Mouse (Mus musculus) myocyte (in vitro differentiated cells): ENCODE measurements around the gene Grin1. TPM values are rescaled to one million over a fixed set of nuclear protein-coding genes. Genes with fewer than 3 reads are reported as not detected.

Experiments
- H3K27me3 ChIP-seq: one replicate; pipeline ENCODE4 v1.6.1; 2011; ENCODE audit not compliant: control insufficient read depth, insufficient read depth, insufficient read length
- H3K36me3 ChIP-seq: one replicate; pipeline ENCODE4 v1.6.1; 2011; ENCODE audit not compliant: control insufficient read depth, insufficient read depth
- H3K4me2 ChIP-seq: one replicate; pipeline ENCODE4 v1.6.1; 2011; ENCODE audit warnings: low read depth, control low read depth
- H3K4me3 ChIP-seq: one replicate; pipeline ENCODE4 v1.5.1; 2011; ENCODE audit warnings: mild to moderate bottlenecking, control low read depth, moderate library complexity
- H3K79me2 ChIP-seq: one replicate; pipeline ENCODE4 v1.6.1; 2011; ENCODE audit not compliant: control insufficient read depth, insufficient read depth
- H3ac ChIP-seq: one replicate; pipeline ENCODE4 v1.6.1; 2011; ENCODE audit not compliant: control insufficient read depth, insufficient read length
- CEBPB ChIP-seq: IDR thresholded peaks from 2 replicates; pipeline ENCODE4 v1.6.1; 2011; ENCODE audit warnings: mild to moderate bottlenecking, moderate library complexity; ENCODE audit not compliant: poor library complexity, insufficient read depth, severe bottlenecking
- E2F4 ChIP-seq: IDR thresholded peaks from one replicate; pipeline ENCODE4 v1.6.1; 2011; ENCODE audit warnings: mild to moderate bottlenecking, control low read depth, moderate library complexity; ENCODE audit not compliant: insufficient read depth
- MAX ChIP-seq: IDR thresholded peaks from one replicate; pipeline ENCODE4 v1.6.1; 2011; ENCODE audit warnings: low read depth, mild to moderate bottlenecking, control low read depth
- MYOD1 ChIP-seq, 3 experiments: IDR thresholded peaks; one replicate each; pipeline ENCODE4 v1.6.1; 2011; ENCODE audit warnings: control low read depth in 2 of 3, low read depth in 2 of 3, mild to moderate bottlenecking in 2 of 3, moderate library complexity in 1 of 3; ENCODE audit not compliant: insufficient read length in 2 of 3, control insufficient read depth in 1 of 3
- MYOG ChIP-seq, 3 experiments: IDR thresholded peaks; one replicate each; pipeline ENCODE4 v1.6.1; 2011; ENCODE audit warnings: control low read depth in 2 of 3, low read depth in 2 of 3, mild to moderate bottlenecking in 2 of 3; ENCODE audit not compliant: insufficient read length in 2 of 3, control insufficient read depth in 1 of 3, insufficient read depth in 1 of 3
- POLR2A ChIP-seq: IDR thresholded peaks from one replicate; pipeline ENCODE4 v1.6.1; 2011; ENCODE audit warnings: low read depth, mild to moderate bottlenecking, control low read depth, moderate library complexity; ENCODE audit not compliant: insufficient read length
- POLR2AphosphoS2 ChIP-seq: IDR thresholded peaks from one replicate; pipeline ENCODE4 v1.6.1; 2011; ENCODE audit warnings: low read depth, control low read depth; ENCODE audit not compliant: insufficient read length
- REST ChIP-seq: IDR thresholded peaks from one replicate; pipeline ENCODE4 v1.6.1; 2011; ENCODE audit warnings: mild to moderate bottlenecking, control low read depth, moderate library complexity; ENCODE audit not compliant: insufficient read depth, insufficient read length
- SRF ChIP-seq: IDR thresholded peaks from one replicate; pipeline ENCODE4 v1.6.1; 2011; ENCODE audit warnings: low read depth; ENCODE audit not compliant: control insufficient read depth, insufficient read length
- TCF12 ChIP-seq: IDR thresholded peaks from one replicate; pipeline ENCODE4 v1.6.1; 2011; ENCODE audit warnings: mild to moderate bottlenecking, control low read depth; ENCODE audit not compliant: poor library complexity, insufficient read depth, severe bottlenecking
- TCF3 ChIP-seq: IDR thresholded peaks from one replicate; pipeline ENCODE4 v1.6.1; 2011; ENCODE audit warnings: low read depth, control low read depth; ENCODE audit not compliant: insufficient read length
- USF1 ChIP-seq: IDR thresholded peaks from one replicate; pipeline ENCODE4 v1.6.1; 2011; ENCODE audit warnings: low read depth, mild to moderate bottlenecking, control low read depth, moderate library complexity
- polyA plus RNA-seq: library from polyadenylated mRNA; unstranded; fragments of >200 nt; fragmentation: generic; extraction: Trizol; gene quantifications from one replicate; pipeline ENCODE4 v1.2.1, GENCODE M21; 2012; ENCODE audit warnings: missing spikeins

The Grin1 gene
- polyA plus RNA-seq, 1 experiment: 0.12 TPM

DNA sequence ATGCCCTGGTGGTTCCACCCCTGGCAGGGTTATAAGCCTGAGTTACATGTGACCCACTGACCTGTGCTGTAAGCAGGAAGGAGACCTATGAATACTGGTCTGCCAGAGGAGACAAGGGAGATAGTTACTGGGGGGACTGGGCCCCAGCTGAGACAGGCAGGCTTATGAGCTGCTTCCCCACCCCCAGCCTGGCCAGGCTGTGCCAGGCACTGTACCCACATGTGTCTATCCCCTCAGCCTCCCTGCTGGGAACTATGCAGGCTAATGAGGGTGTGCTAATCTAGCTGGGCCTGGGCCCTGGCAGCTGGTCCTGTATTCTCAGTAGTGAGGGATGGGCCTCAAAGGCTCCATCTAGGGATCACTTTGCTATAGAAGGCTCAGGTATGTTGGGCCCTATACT is 51.7 kb downstream of the Grin1 start:
- Histone ChIP-seq H3K36me3 (no peaks in the 10 kb centered on the region), H3K4me3 (peak overlapping the region; percentile 28), H3K79me2 (peaks cover 18% of the 10 kb centered on the region), H3ac (no peak overlapping the region), H3K4me2 (peak overlapping the region; percentile 21), H3K27me3 (no peaks in the 10 kb centered on the region)
- no peak for TF ChIP-seq SRF
- peak in 1 of 3 experiments; percentile 42 for TF ChIP-seq MYOD1 (IDR thresholded peaks at IDR 0.05; ENCODE audit: control insufficient read depth in 1 of 3, insufficient read length in 2 of 3, low read depth in 2 of 3)
- peak in 1 of 3 experiments; percentile 60 for TF ChIP-seq MYOG (IDR thresholded peaks at IDR 0.05; ENCODE audit: control insufficient read depth in 1 of 3, insufficient read depth in 1 of 3, insufficient read length in 2 of 3, low read depth in 2 of 3)
- TF ChIP-seq REST: no peak
- TF ChIP-seq E2F4: no peak

- H3K36me3 ChIP-seq: no peaks in the 10 kb centered on the region
- no peak overlapping the region for H3ac ChIP-seq
- no peaks in the 10 kb centered on the region for H3K27me3 ChIP-seq
- no peak for TF ChIP-seq CEBPB
- no peak for TF ChIP-seq TCF12
- no peak for TF ChIP-seq TCF3
- no peak for TF ChIP-seq SRF
- TF ChIP-seq MAX: no peak
- no peak for TF ChIP-seq USF1
- TF ChIP-seq MYOD1 (IDR thresholded peaks at IDR 0.05; ENCODE audit: control insufficient read depth in 1 of 3, insufficient read length in 2 of 3, low read depth in 2 of 3): peak in 1 of 3 experiments; percentile 26
- TF ChIP-seq E2F4: no peak
- H3K4me3 ChIP-seq: peak overlapping the region; percentile 28
- peaks cover 16% of the 10 kb centered on the region for H3K79me2 ChIP-seq
- H3K4me2 ChIP-seq: peak overlapping the region; percentile 77
Measured at GRCm38 (mm10) chr2:25266720-25267119, 52.3 kb downstream of the Grin1 start.

DNA sequence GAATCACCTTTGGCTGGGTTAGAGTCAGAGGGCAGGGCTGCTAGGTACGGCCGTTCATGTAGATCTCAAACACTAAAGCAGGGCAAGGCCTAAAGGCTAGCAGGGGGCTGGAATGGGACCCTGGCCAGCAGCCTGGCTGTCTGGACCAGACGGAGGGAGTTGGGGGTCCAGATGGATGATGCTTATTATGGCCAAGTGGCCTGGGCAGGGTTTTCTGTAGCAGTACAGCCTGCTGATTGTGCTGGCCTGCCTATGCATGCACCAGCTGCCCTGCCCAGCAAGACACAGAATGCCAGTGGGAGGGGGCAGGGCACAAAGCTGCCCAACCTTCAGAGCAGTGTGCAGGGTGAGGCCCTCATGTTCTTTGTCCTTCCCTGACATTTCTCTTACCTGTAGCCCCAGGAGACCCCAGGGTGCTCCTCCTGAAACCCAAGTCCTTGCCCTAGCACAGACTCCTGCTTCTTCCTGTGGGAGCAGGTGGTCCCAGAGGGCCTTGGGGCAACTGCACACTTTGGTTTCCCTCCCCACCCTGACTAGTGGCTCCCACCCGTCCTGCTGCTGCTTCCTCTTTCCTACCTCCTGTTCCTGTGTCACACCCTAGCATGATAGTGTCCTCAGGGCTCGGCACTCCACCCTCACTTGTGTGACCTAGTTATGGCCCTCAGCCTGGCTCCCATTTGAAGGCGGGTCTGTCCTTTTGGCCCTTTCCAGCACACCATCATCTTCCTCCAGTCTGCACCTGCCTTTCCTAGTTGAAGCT is 52.9 kb downstream of the Grin1 start:
- H3ac ChIP-seq: no peak overlapping the region
- H3K4me3 ChIP-seq: peak overlapping the region; percentile 28
- peaks cover 10% of the 10 kb centered on the region for H3K79me2 ChIP-seq
- H3K36me3 ChIP-seq: no peaks in the 10 kb centered on the region
- peak overlapping the region; percentile 77 for H3K4me2 ChIP-seq
- TF ChIP-seq MAX (no peak), POLR2A (no peak), REST (no peak), POLR2AphosphoS2 (no peak), TCF12 (no peak), E2F4 (no peak), CEBPB (no peak), USF1 (no peak), MYOD1 (IDR thresholded peaks at IDR 0.05; ENCODE audit: control insufficient read depth in 1 of 3, insufficient read length in 2 of 3, low read depth in 2 of 3) (peak in 1 of 3 experiments; percentile 65), MYOG (IDR thresholded peaks at IDR 0.05; ENCODE audit: control insufficient read depth in 1 of 3, insufficient read depth in 1 of 3, insufficient read length in 2 of 3, low read depth in 2 of 3) (peak in 1 of 3 experiments; percentile 61), TCF3 (no peak), SRF (no peak)
- no peaks in the 10 kb centered on the region for H3K27me3 ChIP-seq

GRCm38 (mm10) chr2:25264851-25265250 is 54.1 kb downstream of the Grin1 start:
- no peak for TF ChIP-seq POLR2AphosphoS2
- no peak for TF ChIP-seq CEBPB
- no peak for TF ChIP-seq REST
- no peak for TF ChIP-seq SRF
- Histone ChIP-seq H3K4me3 (peak overlapping the region; percentile 28), H3K4me2 (peak overlapping the region; percentile 77)

GRCm38 (mm10) chr2:25264286-25264660 is 54.7 kb downstream of the Grin1 start:
- Histone ChIP-seq H3K4me3 (peak overlapping the region; percentile 28), H3K36me3 (no peaks in the 10 kb centered on the region), H3ac (no peak overlapping the region), H3K79me2 (no peaks in the 10 kb centered on the region), H3K4me2 (peak overlapping the region; percentile 77), H3K27me3 (no peaks in the 10 kb centered on the region)
- TF ChIP-seq REST: no peak
- no peak for TF ChIP-seq CEBPB
- no peak for TF ChIP-seq USF1
- TF ChIP-seq MYOG (IDR thresholded peaks at IDR 0.05; ENCODE audit: control insufficient read depth in 1 of 3, insufficient read depth in 1 of 3, insufficient read length in 2 of 3, low read depth in 2 of 3): no peak
- TF ChIP-seq MYOD1 (IDR thresholded peaks at IDR 0.05; ENCODE audit: control insufficient read depth in 1 of 3, insufficient read length in 2 of 3, low read depth in 2 of 3): no peak
- no peak for TF ChIP-seq POLR2AphosphoS2
- TF ChIP-seq POLR2A: no peak
- no peak for TF ChIP-seq TCF12
- no peak for TF ChIP-seq TCF3
- TF ChIP-seq MAX: no peak
- TF ChIP-seq E2F4: no peak

More at GRCm38 (mm10) chr2:25264851-25265250, 54.1 kb downstream of the Grin1 start:
- Histone ChIP-seq H3K79me2 (no peaks in the 10 kb centered on the region), H3K27me3 (no peaks in the 10 kb centered on the region), H3K36me3 (no peaks in the 10 kb centered on the region), H3ac (no peak overlapping the region)
